Mouse (Mus musculus) kidney, adult 2 months (tissue): Measurements from ENCODE around the gene Ralgds.

Experiments used
- CTCF ChIP-seq: fragments of 200-500 bp; conservative IDR thresholded peaks from 2 replicates; pipeline ENCODE4 v1.5.1; 2011; ENCODE audit warnings: low read depth, mild to moderate bottlenecking, control low read depth, low read length, moderate library complexity, mixed read lengths; ENCODE audit not compliant: insufficient read depth, insufficient read length
- POLR2A ChIP-seq: fragments of 200-500 bp; IDR thresholded peaks from one replicate; pipeline ENCODE4 v1.6.1; 2011; ENCODE audit warnings: low read depth, low read length, control low read depth

DNA sequence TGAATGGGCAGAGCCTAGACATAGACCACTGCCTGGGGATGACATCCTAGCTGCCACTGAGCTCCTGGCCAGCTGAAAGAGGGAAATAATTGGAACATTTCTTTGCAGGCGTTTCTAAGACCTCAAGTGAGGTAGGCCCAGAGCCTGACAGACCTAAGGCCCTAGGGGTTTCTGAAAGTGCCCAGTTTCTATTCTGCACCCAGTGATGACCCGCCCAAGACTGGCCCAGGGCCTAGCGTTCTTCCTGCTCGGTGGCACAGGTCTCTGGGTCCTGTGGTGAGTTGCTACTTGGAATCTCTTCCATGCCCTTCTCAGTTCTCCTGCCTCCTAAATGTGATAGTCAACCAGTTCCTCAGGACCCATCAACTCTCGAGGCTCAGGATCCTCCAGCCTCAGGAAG, 15.4 kb upstream of the Ralgds start:
- TF ChIP-seq CTCF = no peak
- TF ChIP-seq POLR2A = no peak
